Mouse (Mus musculus) Muller cell, postnatal 12 days (primary cell): Measurements from ENCODE around the gene Cpeb2.

Experiments
- DNase-seq: peaks from one replicate; pipeline ENCODE4 v3.0.0-alpha.2; 2015; ENCODE audit errors: inconsistent ontology term

Cpeb2 gene

DNA sequence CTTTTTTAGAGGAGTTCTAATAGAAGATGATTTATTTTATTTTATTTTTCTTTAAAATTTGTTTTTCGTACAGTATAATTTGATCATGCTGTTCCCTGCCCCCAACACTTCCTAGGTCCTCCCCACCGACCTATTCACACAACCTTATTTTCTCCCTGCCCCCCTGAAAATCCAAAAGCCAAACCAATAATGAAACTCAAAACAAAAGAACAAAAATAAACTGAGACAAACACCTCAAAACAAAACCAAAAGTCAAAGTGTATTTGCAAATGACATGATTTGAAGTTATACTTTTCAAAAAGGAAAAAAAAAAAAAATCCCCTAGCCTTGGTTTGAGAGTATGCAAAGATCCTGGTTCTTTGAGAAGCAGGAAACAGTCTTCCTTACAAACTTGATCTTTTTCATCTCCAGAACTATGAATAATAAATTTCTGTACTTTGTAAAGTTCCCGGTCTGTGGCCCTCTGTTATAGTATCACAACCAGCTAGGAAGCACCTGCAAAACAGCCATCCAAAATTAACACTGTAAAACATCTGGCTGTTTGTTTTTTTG is 91.4 kb downstream of the Cpeb2 start:
- no peak for DNase-seq

DNA sequence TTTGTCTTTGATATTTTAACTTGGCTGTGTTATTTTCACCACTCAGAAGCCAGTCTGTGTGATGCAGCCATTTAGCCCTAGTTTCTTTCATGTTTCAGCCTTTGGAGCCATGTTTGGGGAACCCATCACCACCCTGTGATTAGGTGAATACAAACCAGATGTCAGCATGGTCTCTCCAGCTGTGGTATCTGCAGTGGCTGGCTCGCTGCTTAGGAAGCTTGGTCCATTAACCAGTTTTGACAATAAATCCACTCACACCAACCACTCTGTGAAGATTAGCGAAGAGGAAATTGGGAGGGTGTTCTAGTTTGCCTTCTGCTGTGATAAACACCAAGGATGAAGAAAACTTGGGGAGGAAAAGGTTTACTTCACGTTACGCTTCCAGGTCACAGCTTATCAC is 92.6 kb downstream of the Cpeb2 start:
- no peak for DNase-seq

DNA sequence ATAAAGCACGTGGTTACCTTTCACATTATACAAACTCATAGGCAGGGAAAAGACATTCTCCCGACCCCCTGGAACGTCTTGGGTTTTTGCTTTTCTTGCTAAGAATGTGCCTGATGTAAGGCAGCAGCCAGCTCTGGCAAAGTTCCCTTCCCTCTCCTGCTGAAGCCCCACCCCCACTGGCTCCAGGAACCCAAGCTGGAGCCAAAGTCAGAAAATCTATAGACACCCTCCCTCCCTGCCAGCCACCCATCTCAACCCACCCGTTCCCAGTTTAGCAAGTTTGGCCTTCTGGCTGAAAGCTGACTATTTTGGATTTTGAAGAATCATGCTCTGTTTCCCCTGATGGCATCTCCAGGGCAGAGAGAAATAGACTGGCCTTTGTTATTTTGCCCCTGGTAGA is 95.6 kb downstream of the Cpeb2 start:
- peak; percentile 33 for DNase-seq

DNA sequence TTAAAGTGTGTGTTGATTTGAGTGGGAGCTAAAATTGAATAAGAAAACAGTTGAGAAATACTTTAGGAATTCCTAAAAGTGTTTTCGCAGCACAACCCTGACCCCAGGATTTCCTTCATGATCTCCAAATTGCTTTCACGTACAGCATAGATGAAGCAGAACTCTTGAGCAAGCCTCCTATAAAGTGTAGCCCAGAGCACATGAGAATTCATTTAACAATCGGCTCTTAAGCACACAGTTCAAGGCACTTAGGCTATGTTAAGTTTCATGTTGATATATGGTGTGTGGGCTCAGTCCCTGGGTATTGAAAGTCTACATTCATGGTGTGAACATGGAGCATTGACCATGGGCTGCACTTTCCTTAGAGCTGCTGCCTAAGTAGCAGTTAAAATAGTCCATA is 97.3 kb downstream of the Cpeb2 start:
- no peak for DNase-seq

DNA sequence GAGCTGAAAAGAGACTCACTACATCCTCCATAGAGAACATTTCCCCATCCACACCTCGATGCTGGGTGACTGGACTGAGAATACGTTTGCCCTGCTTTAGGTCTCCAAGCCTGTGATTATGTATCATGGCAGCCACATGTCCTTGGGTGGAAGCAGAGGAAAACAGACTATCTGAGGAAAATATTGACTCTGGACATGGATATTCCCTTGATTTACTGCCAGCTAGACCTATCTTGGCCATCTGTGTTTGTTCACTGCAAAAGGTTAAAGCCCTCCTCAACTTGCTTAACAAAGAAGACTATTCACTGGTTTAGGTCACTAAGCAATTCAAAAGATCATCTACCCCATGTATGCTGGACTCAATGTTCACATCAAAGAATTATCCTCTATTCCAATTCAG is 101.5 kb downstream of the Cpeb2 start:
- DNase-seq: no peak

DNA sequence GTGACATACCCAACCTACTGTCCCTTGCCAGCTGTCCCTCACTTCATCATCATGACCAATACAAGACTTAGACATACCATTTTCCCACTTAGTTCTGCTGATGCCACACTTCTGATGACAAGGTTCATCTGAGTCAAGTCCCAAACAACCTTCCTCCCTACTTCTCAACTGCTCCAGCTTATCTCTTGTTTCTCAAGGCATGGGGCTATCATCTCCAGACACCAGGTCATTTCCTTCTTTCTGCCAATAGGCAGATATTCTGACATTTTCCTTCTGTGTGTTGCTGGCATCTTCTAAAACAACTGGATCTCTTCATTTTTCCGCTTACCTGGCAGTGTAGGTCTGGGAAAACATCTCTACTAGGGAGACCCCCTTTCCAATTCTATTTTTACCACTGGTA is 104.2 kb downstream of the Cpeb2 start:
- DNase-seq: no peak

DNA sequence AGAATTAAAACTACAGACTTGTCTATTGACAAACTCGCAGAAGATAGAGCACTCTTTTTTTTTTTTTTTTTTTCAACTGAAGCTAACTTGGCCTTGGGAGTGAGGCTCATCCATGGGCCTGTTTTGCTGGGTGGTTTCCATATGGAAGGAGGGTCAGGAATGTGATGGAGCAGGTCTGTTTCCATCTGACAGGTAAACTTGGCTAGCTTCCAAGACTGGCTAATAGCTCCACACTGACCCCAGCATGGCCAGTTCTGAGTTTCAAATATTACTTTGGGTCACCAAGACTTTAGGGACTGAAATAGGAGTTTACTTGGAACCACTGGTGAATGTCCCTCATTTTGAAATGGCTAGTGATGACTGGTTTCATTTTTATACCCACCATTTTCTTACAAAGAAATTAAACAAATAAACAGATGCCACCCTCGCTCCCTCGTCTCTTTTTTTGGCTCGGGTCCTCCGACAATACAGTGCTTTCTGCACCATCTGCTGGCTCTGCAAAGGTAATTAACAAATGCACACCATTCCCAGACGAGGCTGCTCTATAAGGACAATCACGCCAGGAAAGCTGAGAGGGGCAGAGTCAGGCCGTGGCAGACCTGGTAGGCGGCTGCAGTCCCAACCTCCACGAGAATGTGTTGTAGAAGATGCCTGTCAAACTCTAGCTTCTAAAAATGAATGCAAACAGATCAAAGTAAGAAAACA is 106.0 kb downstream of the Cpeb2 start:
- DNase-seq: no peak
